Mouse (Mus musculus): ENCODE measurements around the gene Serpinb1c. TPM values are rescaled to one million over a fixed set of nuclear protein-coding genes. Genes with fewer than 3 reads are reported as not detected.
"Not testable (repeated sequence)": the region's sequence is repeated elsewhere in the genome, so short reads cannot be mapped to it uniquely, and the experiment has no call there.

Serpinb1c gene
- total RNA-seq, 1 experiment, result not detected

DNA sequence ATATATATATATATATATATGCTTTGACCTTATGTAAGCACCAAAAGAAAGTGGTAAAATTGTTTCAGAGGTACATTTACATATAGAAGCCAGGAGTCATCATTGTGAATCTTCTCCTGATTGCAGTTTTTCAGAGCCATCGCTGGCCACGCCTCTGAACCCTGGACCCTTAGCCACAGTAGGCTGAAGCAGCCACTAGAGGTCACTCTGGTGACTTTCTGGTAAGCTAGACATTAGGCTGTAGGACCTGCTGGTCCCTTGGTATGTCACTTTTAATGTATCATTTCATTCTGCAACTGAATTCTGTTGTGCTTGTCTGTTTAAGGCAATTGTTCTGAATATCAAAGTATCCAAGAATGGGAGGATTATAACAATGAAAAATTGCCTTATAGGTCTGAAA, 2.6 kb upstream of the Serpinb1c start:
- Histone ChIP-seq H3K27ac (ENCODE audit: insufficient read depth, low read depth, low read length, poor library complexity, severe bottlenecking) (no peak overlapping the region), H3K4me1 (ENCODE audit: control insufficient read depth in 2 of 2, insufficient read depth in 2 of 2, low read length in 2 of 2, poor library complexity in 1 of 2) (no peaks in the 10 kb centered on the region)
- in situ Hi-C loops (cut with MboI; ENCODE audit: low sequenced_read_pairs in 2 of 2, unreplicated experiment in 2 of 2), result loop anchor here in 1 of 2 experiments (10.0 kb wide), 1 partner anchor 174 kb away; the partner anchor contains the start of gene Serpinb1b

DNA sequence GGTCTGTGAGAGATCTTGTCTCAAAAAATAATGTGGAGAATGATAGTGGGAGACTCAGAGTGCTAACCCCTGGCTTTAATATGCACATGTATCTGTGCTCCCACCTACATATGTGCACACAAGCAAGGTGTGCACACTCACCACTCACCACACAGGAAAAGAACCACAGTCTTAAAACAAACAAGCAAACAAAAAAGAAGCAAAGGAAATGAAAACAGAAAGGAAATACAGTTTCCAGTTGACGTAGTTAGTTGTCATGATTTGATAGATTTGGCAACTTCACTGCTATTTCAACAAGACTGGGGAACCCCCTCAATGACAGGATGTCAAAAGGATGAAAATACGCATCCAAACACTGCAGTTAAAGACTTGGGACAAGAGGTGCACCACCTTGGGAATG, 1.1 kb upstream of the Serpinb1c start:
- H3K36me3 ChIP-seq (ENCODE audit: control insufficient read depth, insufficient read depth, low read length, poor library complexity, severe bottlenecking); H3K4me3 ChIP-seq (ENCODE audit: insufficient read depth in 1 of 2, low read depth in 1 of 2, low read length in 2 of 2, poor library complexity in 1 of 2, severe bottlenecking in 1 of 2); H3K9ac ChIP-seq (ENCODE audit: insufficient read depth, low read depth, low read length, poor library complexity, severe bottlenecking); H3K27ac ChIP-seq (ENCODE audit: insufficient read depth, low read depth, low read length, poor library complexity, severe bottlenecking); in situ Hi-C loops (cut with MboI; ENCODE audit: low sequenced_read_pairs in 2 of 2, unreplicated experiment in 2 of 2); H3K9me3 ChIP-seq (ENCODE audit: control insufficient read depth, insufficient read depth, low read depth, low read length); DNase-seq (ENCODE audit: low read depth, low spot score); H3K4me1 ChIP-seq (ENCODE audit: control insufficient read depth in 2 of 2, insufficient read depth in 2 of 2, low read length in 2 of 2, poor library complexity in 1 of 2): not testable (repeated sequence)

More for the DNA sequence above, 2.6 kb upstream of the Serpinb1c start:
- TF ChIP-seq HCFC1 (IDR thresholded peaks at IDR 0.05; ENCODE audit: borderline replicate concordance, insufficient read depth, low read length) (no peak), ZNF384 (IDR thresholded peaks at IDR 0.05; ENCODE audit: low read depth, low read length) (no peak), CHD2 (IDR thresholded peaks at IDR 0.05; ENCODE audit: low read depth, low read length) (no peak), MAFK (IDR thresholded peaks at IDR 0.05; ENCODE audit: insufficient read depth, low read depth, low read length) (no peak), ZC3H11A (IDR thresholded peaks at IDR 0.05; ENCODE audit: borderline replicate concordance, low read depth, low read length) (no peak)
- no peak overlapping the region for H3K4me3 ChIP-seq (ENCODE audit: insufficient read depth in 1 of 2, low read depth in 1 of 2, low read length in 2 of 2, poor library complexity in 1 of 2, severe bottlenecking in 1 of 2)
- no peaks in the 10 kb centered on the region for H3K36me3 ChIP-seq (ENCODE audit: control insufficient read depth, insufficient read depth, low read length, poor library complexity, severe bottlenecking)
- no peaks in the 10 kb centered on the region for H3K9me3 ChIP-seq (ENCODE audit: control insufficient read depth, insufficient read depth, low read depth, low read length)
- H3K9ac ChIP-seq (ENCODE audit: insufficient read depth, low read depth, low read length, poor library complexity, severe bottlenecking), result no peak overlapping the region
- peak; percentile 34 for DNase-seq (ENCODE audit: low read depth, low spot score)

DNA sequence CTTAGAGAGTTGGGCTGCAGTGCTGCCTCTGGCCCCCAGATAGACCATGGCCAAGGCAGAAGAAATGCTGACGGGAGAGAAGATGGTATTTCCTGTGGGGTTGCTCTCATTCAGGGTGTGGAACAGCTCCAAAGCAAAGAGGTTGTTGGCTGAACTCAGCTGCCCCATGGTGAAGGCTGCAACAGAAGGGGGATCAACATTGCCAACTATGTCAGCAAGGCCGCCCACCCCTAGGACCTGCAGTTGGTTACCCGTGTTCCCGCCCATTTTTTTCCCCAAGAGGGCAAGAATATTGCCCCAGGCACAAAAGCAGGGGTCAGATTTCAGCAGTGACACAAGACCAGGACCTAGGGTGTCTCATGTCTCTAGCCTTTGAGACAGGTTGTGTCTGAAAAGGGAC, 1.1 kb downstream of the Serpinb1c start:
- Histone ChIP-seq H3K27ac (ENCODE audit: insufficient read depth, low read depth, low read length, poor library complexity, severe bottlenecking) (no peak overlapping the region), H3K4me3 (ENCODE audit: insufficient read depth in 1 of 2, low read depth in 1 of 2, low read length in 2 of 2, poor library complexity in 1 of 2, severe bottlenecking in 1 of 2) (no peak overlapping the region), H3K9me3 (ENCODE audit: control insufficient read depth, insufficient read depth, low read depth, low read length) (no peaks in the 10 kb centered on the region), H3K9ac (ENCODE audit: insufficient read depth, low read depth, low read length, poor library complexity, severe bottlenecking) (no peak overlapping the region), H3K4me1 (ENCODE audit: control insufficient read depth in 2 of 2, insufficient read depth in 2 of 2, low read length in 2 of 2, poor library complexity in 1 of 2) (no peaks in the 10 kb centered on the region), H3K36me3 (ENCODE audit: control insufficient read depth, insufficient read depth, low read length, poor library complexity, severe bottlenecking) (no peaks in the 10 kb centered on the region)
- TF ChIP-seq ZNF384 (IDR thresholded peaks at IDR 0.05; ENCODE audit: low read depth, low read length), result no peak
- no peak for TF ChIP-seq HCFC1 (IDR thresholded peaks at IDR 0.05; ENCODE audit: borderline replicate concordance, insufficient read depth, low read length)
- no peak for TF ChIP-seq CHD2 (IDR thresholded peaks at IDR 0.05; ENCODE audit: low read depth, low read length)
- TF ChIP-seq ZC3H11A (IDR thresholded peaks at IDR 0.05; ENCODE audit: borderline replicate concordance, low read depth, low read length), result no peak
- no peak for TF ChIP-seq MAFK (IDR thresholded peaks at IDR 0.05; ENCODE audit: insufficient read depth, low read depth, low read length)
- no peak for DNase-seq (ENCODE audit: low read depth, low spot score)
- in situ Hi-C loops (cut with MboI; ENCODE audit: low sequenced_read_pairs in 2 of 2, unreplicated experiment in 2 of 2), result no loop called here

DNA sequence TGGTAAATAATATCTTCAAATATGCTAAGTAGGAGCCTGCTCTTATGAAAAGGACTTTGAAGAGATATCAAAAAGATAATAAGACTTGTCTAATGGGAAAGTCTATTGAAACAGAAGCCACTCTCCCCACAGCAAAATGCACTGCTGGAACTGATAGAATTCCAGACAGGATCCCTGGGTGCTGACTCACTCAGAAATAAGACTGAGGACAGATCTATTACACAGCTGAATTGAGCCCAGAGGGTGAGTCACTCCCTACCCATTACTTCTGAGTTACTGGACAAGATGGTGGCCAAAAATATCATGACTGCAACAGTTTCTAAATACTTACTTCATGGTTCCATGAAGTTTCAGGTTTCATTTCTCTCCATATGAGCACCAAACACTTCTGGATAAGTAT, 13.3 kb downstream of the Serpinb1c start:
- H3K9ac ChIP-seq (ENCODE audit: insufficient read depth, low read depth, low read length, poor library complexity, severe bottlenecking), result no peak overlapping the region
- DNase-seq (ENCODE audit: low read depth, low spot score), result no peak
- in situ Hi-C loops (cut with MboI; ENCODE audit: low sequenced_read_pairs in 2 of 2, unreplicated experiment in 2 of 2), result no loop called here

DNA sequence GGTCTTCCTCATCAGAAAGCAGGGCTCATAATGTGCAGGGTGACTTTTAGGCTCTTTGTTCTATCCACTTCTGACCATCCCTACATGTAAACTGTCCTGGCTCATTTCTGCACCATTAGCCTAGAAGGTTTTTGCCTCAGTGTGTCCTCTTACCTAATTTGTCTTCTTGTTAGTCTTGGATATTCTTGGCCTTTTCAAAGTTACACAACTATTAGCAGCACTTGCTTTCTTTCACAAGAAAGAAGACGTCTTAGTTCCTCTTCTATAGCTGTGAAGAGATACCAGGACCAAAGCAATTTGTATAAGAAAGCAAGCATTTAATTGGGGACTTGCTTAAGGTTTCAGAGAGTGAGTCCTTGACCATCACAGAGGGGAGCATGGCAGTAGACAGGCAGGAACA, 24.1 kb downstream of the Serpinb1c start:
- no peak for TF ChIP-seq HCFC1 (IDR thresholded peaks at IDR 0.05; ENCODE audit: borderline replicate concordance, insufficient read depth, low read length)
- no peak for TF ChIP-seq CHD2 (IDR thresholded peaks at IDR 0.05; ENCODE audit: low read depth, low read length)
- no peak for TF ChIP-seq ZC3H11A (IDR thresholded peaks at IDR 0.05; ENCODE audit: borderline replicate concordance, low read depth, low read length)
- TF ChIP-seq ZNF384 (IDR thresholded peaks at IDR 0.05; ENCODE audit: low read depth, low read length), result no peak
- no peak for TF ChIP-seq MAFK (IDR thresholded peaks at IDR 0.05; ENCODE audit: insufficient read depth, low read depth, low read length)
- Histone ChIP-seq H3K9me3 (ENCODE audit: control insufficient read depth, insufficient read depth, low read depth, low read length) (no peaks in the 10 kb centered on the region), H3K27ac (ENCODE audit: insufficient read depth, low read depth, low read length, poor library complexity, severe bottlenecking) (no peak overlapping the region), H3K36me3 (ENCODE audit: control insufficient read depth, insufficient read depth, low read length, poor library complexity, severe bottlenecking) (no peaks in the 10 kb centered on the region), H3K4me1 (ENCODE audit: control insufficient read depth in 2 of 2, insufficient read depth in 2 of 2, low read length in 2 of 2, poor library complexity in 1 of 2) (no peaks in the 10 kb centered on the region), H3K9ac (ENCODE audit: insufficient read depth, low read depth, low read length, poor library complexity, severe bottlenecking) (no peak overlapping the region), H3K4me3 (ENCODE audit: insufficient read depth in 1 of 2, low read depth in 1 of 2, low read length in 2 of 2, poor library complexity in 1 of 2, severe bottlenecking in 1 of 2) (no peak overlapping the region)
- DNase-seq (ENCODE audit: low read depth, low spot score), result no peak
- in situ Hi-C loops (cut with MboI; ENCODE audit: low sequenced_read_pairs in 2 of 2, unreplicated experiment in 2 of 2), result no loop called here

More for the DNA sequence above, 13.3 kb downstream of the Serpinb1c start:
- TF ChIP-seq ZNF384 (IDR thresholded peaks at IDR 0.05; ENCODE audit: low read depth, low read length), result no peak
- TF ChIP-seq ZC3H11A (IDR thresholded peaks at IDR 0.05; ENCODE audit: borderline replicate concordance, low read depth, low read length), result no peak
- no peak for TF ChIP-seq CHD2 (IDR thresholded peaks at IDR 0.05; ENCODE audit: low read depth, low read length)
- TF ChIP-seq MAFK (IDR thresholded peaks at IDR 0.05; ENCODE audit: insufficient read depth, low read depth, low read length), result no peak
- TF ChIP-seq HCFC1 (IDR thresholded peaks at IDR 0.05; ENCODE audit: borderline replicate concordance, insufficient read depth, low read length), result no peak
- Histone ChIP-seq H3K36me3 (ENCODE audit: control insufficient read depth, insufficient read depth, low read length, poor library complexity, severe bottlenecking) (no peaks in the 10 kb centered on the region), H3K27ac (ENCODE audit: insufficient read depth, low read depth, low read length, poor library complexity, severe bottlenecking) (no peak overlapping the region), H3K4me3 (ENCODE audit: insufficient read depth in 1 of 2, low read depth in 1 of 2, low read length in 2 of 2, poor library complexity in 1 of 2, severe bottlenecking in 1 of 2) (no peak overlapping the region), H3K4me1 (ENCODE audit: control insufficient read depth in 2 of 2, insufficient read depth in 2 of 2, low read length in 2 of 2, poor library complexity in 1 of 2) (no peaks in the 10 kb centered on the region), H3K9me3 (ENCODE audit: control insufficient read depth, insufficient read depth, low read depth, low read length) (no peaks in the 10 kb centered on the region)

Data from ES-E14 (cell line).